Mouse (Mus musculus) forebrain, embryonic 13.5 days (tissue): Measurements from ENCODE around the gene Adh1. TPM values are rescaled to one million over a fixed set of nuclear protein-coding genes. Genes with fewer than 3 reads are reported as not detected.

Source experiments
- ATAC-seq: fragments of 200-750 bp; cut with Nextera tagmentation; 2 replicates; pipeline ENCODE4 v1.8.0; 2017
- H3K27ac ChIP-seq: fragments of 300-500 bp; sonication (generic); 2 replicates; pipeline ENCODE4 v1.5.1; 2015; ENCODE audit warnings: inconsistent platforms, mild to moderate bottlenecking, moderate library complexity
- H3K27me3 ChIP-seq: fragments of 300-500 bp; sonication (generic); 2 replicates; pipeline ENCODE4 v1.6.1; 2015; ENCODE audit warnings: mild to moderate bottlenecking, inconsistent platforms
- H3K36me3 ChIP-seq: fragments of 300-500 bp; sonication (generic); 2 replicates; pipeline ENCODE4 v1.6.1; 2015; ENCODE audit warnings: mild to moderate bottlenecking, inconsistent platforms; ENCODE audit not compliant: poor library complexity, severe bottlenecking
- H3K4me1 ChIP-seq: fragments of 300-500 bp; sonication (generic); 2 replicates; pipeline ENCODE4 v1.6.1; 2015; ENCODE audit warnings: inconsistent platforms
- H3K4me2 ChIP-seq: fragments of 300-500 bp; sonication (generic); 2 replicates; pipeline ENCODE4 v1.6.1; 2015; ENCODE audit warnings: inconsistent platforms, mild to moderate bottlenecking, moderate library complexity
- H3K4me3 ChIP-seq: fragments of 300-500 bp; sonication (generic); 2 replicates; pipeline ENCODE4 v1.5.1; 2015; ENCODE audit warnings: mild to moderate bottlenecking, inconsistent platforms
- H3K9ac ChIP-seq: fragments of 300-500 bp; sonication (generic); 2 replicates; pipeline ENCODE4 v1.6.1; 2015; ENCODE audit warnings: mild to moderate bottlenecking, inconsistent platforms
- H3K9me3 ChIP-seq: fragments of 300-500 bp; sonication (generic); replicated peaks from 2 replicates; pipeline ENCODE4 v1.6.1; 2016; ENCODE audit warnings: inconsistent platforms
- WGBS: fragments of 180-500 bp; shearing (Covaris S2); methylation state at CpG from one replicate; pipeline ENCODE4 v1.1.7; 2015; 5-methylcytosine and 5-hydroxymethylcytosine counted together
- polyA plus RNA-seq: library from polyadenylated mRNA; unstranded; fragments of >200 nt; fragmentation: Nextera tagmentation; extraction: Ambion mirVana; gene quantifications from 2 replicates; pipeline ENCODE4 v1.2.1, GENCODE M21; 2015

Adh1 gene
- polyA plus RNA-seq, 1 experiment from 2014 or later = 0.46 TPM

DNA sequence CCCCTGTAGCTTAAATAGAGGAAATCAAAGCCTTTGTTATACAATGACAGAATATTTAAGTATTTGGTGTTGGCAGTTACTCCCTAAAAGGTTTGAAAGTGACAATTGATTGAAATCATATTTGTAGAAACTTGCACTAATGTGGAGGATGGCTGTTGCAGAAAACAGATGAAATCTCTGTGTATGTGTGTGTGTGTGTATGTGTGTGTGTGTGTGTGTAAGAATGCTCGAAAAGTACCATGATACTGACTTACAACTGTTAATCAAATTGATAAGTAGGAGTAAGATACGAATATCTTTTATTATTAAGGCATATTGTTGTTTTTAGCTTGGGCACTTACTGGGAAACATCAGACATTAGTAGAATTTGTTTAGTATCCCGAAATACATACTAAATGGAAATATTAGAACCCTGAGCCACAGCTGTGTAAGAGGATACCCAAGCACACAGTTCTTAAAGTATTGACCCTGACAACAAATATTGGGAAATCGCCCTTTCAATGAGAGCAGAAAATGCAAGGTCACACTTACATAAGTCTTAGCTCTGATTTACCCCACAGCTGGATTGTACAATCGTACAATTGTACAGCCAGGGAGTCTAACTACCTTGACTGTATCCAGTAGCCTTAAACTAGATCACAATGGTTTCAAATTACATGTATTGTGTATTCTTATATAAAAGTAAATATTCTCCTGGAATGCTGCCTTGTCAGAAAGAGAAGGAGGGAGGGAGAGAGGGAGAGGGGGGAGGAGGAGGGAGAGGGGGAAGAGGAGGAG lies 2.6 kb downstream of the Adh1 start:
- no peak for ATAC-seq
- WGBS = 83% methylated on average over 5 of the region's 5 CpGs
- Histone ChIP-seq H3K9me3 (no peaks in the 10 kb centered on the region), H3K27me3 (no peaks in the 10 kb centered on the region), H3K4me1 (no peaks in the 10 kb centered on the region), H3K4me3 (no peak overlapping the region), H3K9ac (no peak overlapping the region), H3K27ac (no peak overlapping the region), H3K4me2 (no peak overlapping the region), H3K36me3 (no peaks in the 10 kb centered on the region)

DNA sequence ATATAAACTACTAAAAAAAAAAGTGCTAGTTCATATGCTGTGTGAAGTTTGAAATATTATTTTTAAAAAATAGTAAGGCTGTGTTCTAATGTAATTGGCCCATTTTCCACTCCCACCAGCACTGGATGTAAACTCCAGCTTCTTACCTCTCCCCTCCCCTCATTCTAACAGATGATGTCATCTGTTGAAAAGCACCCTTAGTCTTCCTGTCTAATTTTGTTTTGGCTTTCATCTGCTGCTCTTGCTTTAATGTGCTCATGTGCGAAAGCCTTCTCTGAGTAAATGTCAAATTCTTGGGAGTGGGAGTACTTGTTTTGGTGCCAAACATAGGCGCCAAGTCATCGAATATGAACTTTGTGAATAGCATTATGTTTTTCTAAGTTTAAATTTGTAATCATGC lies 3.9 kb downstream of the Adh1 start:
- H3K9ac ChIP-seq = no peak overlapping the region

DNA sequence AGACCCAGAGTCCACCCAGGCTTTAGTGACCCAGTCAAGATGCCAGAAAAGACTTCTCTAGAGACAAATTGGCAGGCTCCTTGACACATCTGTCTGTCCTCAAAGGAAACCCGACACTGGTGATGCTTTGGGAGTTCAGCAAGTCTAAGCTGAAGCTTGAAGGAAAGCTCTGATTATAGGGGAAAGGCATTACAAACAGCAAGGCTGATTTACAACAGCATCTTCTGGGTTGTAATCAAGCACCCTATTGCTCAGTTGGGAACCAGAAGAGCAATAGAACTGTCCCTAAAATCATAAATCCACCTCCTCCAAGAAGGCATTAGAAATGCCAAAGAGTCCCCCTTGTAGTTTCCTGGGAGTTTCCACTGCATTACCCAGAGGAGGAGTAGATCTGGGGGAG lies 9.7 kb downstream of the Adh1 start:
- Histone ChIP-seq H3K4me2 (no peak overlapping the region), H3K9me3 (no peaks in the 10 kb centered on the region), H3K27ac (no peak overlapping the region), H3K36me3 (no peaks in the 10 kb centered on the region), H3K9ac (no peak overlapping the region), H3K4me3 (no peak overlapping the region), H3K4me1 (no peaks in the 10 kb centered on the region), H3K27me3 (no peaks in the 10 kb centered on the region)
- ATAC-seq = no peak
- WGBS = 55% methylated on average over 1 of the region's 1 CpGs

More for the DNA sequence above, 3.9 kb downstream of the Adh1 start:
- H3K27me3 ChIP-seq = no peaks in the 10 kb centered on the region
- H3K9me3 ChIP-seq = no peaks in the 10 kb centered on the region
- H3K4me1 ChIP-seq = no peaks in the 10 kb centered on the region
- ATAC-seq = peak; percentile 72; the same call in 1 of the 2 replicates
- H3K27ac ChIP-seq = no peak overlapping the region
- H3K4me2 ChIP-seq = no peak overlapping the region
- WGBS = 72% methylated on average over 3 of the region's 3 CpGs
- no peak overlapping the region for H3K4me3 ChIP-seq
- H3K36me3 ChIP-seq = no peaks in the 10 kb centered on the region

DNA sequence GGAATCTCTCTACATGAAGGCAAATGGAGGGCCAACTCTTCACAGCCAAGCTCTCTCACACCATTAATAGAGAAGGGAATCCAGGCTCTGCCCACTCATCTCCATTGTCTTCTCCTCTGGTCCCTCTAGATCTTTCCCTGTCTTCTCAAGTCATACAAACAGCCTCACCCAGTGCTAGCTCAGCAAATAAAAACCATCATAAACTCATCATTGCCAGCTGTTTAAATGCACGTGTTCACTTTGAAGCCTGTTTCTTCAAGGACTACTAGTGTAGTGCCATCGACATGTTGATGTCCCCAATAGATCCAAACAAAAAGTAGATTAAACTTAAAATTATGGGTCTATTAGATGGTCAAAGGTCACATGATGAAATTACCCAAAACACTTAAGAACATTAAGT lies 10.5 kb downstream of the Adh1 start:
- Histone ChIP-seq H3K9ac (no peak overlapping the region), H3K9me3 (no peaks in the 10 kb centered on the region), H3K36me3 (no peaks in the 10 kb centered on the region), H3K4me1 (no peaks in the 10 kb centered on the region), H3K27ac (no peak overlapping the region), H3K4me3 (no peak overlapping the region), H3K27me3 (no peaks in the 10 kb centered on the region), H3K4me2 (no peak overlapping the region)
- no peak for ATAC-seq
- WGBS = 94% methylated on average over 2 of the region's 2 CpGs

DNA sequence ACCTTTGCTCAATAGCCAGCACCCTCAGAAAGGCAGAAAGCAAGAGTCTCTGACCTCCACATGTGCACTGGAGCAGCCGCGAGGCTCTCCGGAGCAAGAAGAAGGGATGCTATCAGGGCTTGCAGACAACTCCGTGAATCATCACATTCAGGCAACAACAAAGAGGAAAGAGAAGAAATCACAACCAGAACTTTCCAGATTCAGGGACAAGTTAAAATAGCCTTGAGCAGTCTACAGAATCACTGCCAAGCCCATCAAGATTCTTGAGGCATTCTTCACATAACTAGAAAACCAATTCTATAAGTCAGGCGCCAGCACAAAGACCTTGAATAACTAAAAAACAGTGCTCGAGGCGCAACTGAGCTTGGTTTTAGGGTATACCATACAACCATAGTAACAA lies 12.3 kb downstream of the Adh1 start:
- H3K27me3 ChIP-seq = no peaks in the 10 kb centered on the region
- no peaks in the 10 kb centered on the region for H3K36me3 ChIP-seq
- WGBS = 96% methylated on average over 7 of the region's 7 CpGs
- no peaks in the 10 kb centered on the region for H3K4me1 ChIP-seq
- no peak overlapping the region for H3K4me3 ChIP-seq
- no peaks in the 10 kb centered on the region for H3K9me3 ChIP-seq
- H3K9ac ChIP-seq = no peak overlapping the region
- no peak for ATAC-seq
- H3K27ac ChIP-seq = no peak overlapping the region
- no peak overlapping the region for H3K4me2 ChIP-seq

DNA sequence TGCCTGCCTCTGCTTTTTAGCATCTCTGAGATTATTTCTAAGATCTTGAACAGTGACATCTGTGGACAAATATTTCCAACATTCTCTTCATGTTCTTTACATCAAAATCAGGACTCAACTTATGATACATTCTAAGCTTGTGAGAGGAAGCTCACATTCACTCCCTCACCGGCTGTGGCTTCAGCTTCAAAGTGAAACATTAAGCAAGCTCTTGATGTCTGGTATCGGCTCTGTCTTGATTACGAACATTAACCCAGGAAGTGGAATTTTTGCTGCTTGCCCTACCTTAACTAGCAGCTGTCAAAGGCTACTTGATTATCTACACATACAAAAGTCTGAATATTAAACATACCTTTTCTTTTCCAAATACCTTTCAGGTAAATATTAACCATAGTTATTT lies 14.3 kb downstream of the Adh1 start:
- no peaks in the 10 kb centered on the region for H3K4me1 ChIP-seq
- H3K4me3 ChIP-seq = no peak overlapping the region
- no peak for ATAC-seq
- H3K4me2 ChIP-seq = no peak overlapping the region
- H3K27ac ChIP-seq = no peak overlapping the region
- no peaks in the 10 kb centered on the region for H3K27me3 ChIP-seq
- no peak overlapping the region for H3K9ac ChIP-seq
- 91% methylated on average over 3 of the region's 3 CpGs for WGBS
- no peaks in the 10 kb centered on the region for H3K36me3 ChIP-seq
- no peaks in the 10 kb centered on the region for H3K9me3 ChIP-seq

DNA sequence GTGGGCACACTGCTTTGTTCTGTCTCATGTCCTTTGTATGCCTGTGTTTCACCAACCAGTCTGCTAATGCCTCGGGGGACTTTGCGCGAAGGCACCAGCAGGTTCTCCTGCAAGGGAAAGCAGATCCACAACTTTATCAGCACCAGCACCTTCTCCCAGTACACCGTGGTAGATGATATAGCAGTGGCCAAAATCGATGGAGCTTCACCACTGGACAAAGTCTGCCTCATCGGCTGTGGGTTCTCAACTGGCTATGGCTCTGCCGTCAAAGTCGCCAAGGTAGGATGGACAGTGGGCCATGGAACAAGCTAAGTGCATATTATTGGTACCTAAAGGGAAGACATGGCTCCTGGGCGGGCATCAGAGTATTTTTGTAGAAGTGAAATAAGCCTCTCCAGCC lies 21.8 kb downstream of the Adh1 start:
- Histone ChIP-seq H3K4me1 (0 out of 2 replicates have a peak, but pooled peaks cover 4% of the 10 kb centered on the region), H3K36me3 (no peaks in the 10 kb centered on the region), H3K27ac (no peak overlapping the region), H3K27me3 (no peaks in the 10 kb centered on the region), H3K9ac (no peak overlapping the region), H3K4me3 (no peak overlapping the region), H3K4me2 (no peak overlapping the region), H3K9me3 (no peaks in the 10 kb centered on the region)
- 68% methylated on average over 9 of the region's 9 CpGs for WGBS
- no peak for ATAC-seq

DNA sequence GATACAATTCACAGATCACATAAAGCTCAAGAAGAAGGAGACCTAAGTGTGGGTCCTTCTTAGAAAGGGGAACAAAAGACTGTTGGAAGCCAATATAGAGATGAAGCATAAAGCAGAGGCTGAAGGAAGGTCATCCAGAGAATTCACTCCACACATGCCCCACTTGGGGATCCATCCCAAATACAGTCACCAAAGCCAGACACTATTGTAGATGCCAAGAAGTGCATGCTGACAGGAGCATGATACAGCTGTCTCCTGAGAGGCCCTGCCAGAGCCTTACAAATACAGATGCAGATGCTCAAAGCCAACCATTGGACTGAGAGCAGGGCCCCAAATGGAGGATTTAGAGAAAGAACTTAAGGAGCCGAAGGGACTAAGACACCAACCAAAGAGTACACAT lies 23.0 kb downstream of the Adh1 start:
- 94% methylated on average over 1 of the region's 1 CpGs for WGBS
- Histone ChIP-seq H3K4me3 (no peak overlapping the region), H3K4me1 (0 out of 2 replicates have a peak, but pooled peaks cover 4% of the 10 kb centered on the region), H3K9me3 (no peaks in the 10 kb centered on the region), H3K36me3 (no peaks in the 10 kb centered on the region), H3K9ac (no peak overlapping the region), H3K27me3 (no peaks in the 10 kb centered on the region), H3K4me2 (no peak overlapping the region), H3K27ac (no peak overlapping the region)
- ATAC-seq = no peak

DNA sequence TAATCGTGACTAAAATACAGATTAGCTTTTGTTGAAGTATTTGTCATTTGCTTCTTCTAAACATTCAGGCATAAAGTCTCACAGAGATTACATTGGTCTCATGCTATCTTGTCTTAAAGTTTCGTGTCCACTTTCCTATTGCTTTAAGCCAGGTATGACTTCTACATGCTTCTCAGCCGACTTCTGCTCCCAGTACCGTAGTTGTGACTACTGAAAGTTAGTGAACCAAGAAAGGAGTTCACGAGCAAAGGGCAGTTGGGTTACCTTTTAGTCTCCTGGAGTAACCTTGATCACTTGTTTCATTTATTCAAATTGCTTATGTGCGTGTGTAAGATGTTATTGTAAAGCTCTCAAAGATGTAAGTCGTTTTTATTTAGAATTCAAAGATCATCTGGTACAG lies 25.2 kb downstream of the Adh1 start:
- no peaks in the 10 kb centered on the region for H3K27me3 ChIP-seq
- no peak overlapping the region for H3K4me3 ChIP-seq
- H3K27ac ChIP-seq = no peak overlapping the region
- H3K9me3 ChIP-seq = no peaks in the 10 kb centered on the region
- WGBS = 86% methylated on average over 7 of the region's 7 CpGs
- no peaks in the 10 kb centered on the region for H3K36me3 ChIP-seq
- no peak for ATAC-seq
- no peak overlapping the region for H3K4me2 ChIP-seq
- H3K9ac ChIP-seq = no peak overlapping the region
- H3K4me1 ChIP-seq = 0 out of 2 replicates have a peak, but pooled peaks cover 4% of the 10 kb centered on the region

DNA sequence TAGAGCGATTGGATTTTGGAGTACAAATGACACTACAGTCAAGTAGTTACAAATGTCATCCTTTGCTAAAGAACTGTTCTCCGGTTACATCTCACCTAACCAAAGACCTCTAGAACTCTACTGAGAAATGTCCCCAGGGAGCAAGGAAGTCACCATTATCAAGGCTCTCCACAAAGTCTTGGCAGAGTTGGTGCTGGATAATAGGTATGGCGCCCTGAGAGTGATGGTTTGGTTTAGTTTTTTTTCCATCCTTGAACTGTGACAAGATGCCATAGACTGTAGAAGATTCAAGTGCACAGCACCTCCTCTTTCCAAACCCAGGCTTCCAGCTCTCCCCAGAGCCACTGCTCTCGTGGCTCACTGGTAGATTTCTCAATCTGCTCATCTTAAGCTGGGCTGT lies 26.9 kb downstream of the Adh1 start:
- Histone ChIP-seq H3K4me1 (no peaks in the 10 kb centered on the region), H3K36me3 (no peaks in the 10 kb centered on the region), H3K27me3 (no peaks in the 10 kb centered on the region), H3K9ac (no peak overlapping the region), H3K4me2 (no peak overlapping the region), H3K4me3 (no peak overlapping the region), H3K9me3 (no peaks in the 10 kb centered on the region), H3K27ac (no peak overlapping the region)
- 92% methylated on average over 4 of the region's 4 CpGs for WGBS
- no peak for ATAC-seq

DNA sequence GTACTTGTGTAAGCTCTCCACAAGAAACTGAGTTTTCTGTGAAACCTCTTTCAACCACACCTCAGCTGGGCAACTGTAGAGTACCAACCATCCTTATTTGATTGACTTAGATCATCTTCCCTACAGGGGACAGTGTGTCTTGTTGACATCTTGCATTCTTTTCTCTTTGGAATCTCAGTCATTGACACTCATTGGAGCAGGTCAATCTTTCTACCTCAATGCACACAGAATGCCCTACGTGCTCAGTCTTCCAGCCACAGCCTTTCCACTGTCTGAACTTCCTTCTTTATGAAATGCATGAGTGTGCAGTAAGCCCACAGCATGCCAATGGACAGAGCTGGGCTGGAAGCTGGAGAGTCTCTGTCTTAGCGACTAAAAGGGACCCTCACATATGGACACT lies 29.9 kb downstream of the Adh1 start:
- 63% methylated on average over 2 of the region's 2 CpGs for WGBS
- no peak overlapping the region for H3K9ac ChIP-seq
- no peak overlapping the region for H3K27ac ChIP-seq
- H3K27me3 ChIP-seq = no peaks in the 10 kb centered on the region
- no peaks in the 10 kb centered on the region for H3K9me3 ChIP-seq
- H3K4me1 ChIP-seq = no peaks in the 10 kb centered on the region
- H3K4me3 ChIP-seq = no peak overlapping the region
- H3K36me3 ChIP-seq = no peaks in the 10 kb centered on the region
- no peak for ATAC-seq
- no peak overlapping the region for H3K4me2 ChIP-seq

DNA sequence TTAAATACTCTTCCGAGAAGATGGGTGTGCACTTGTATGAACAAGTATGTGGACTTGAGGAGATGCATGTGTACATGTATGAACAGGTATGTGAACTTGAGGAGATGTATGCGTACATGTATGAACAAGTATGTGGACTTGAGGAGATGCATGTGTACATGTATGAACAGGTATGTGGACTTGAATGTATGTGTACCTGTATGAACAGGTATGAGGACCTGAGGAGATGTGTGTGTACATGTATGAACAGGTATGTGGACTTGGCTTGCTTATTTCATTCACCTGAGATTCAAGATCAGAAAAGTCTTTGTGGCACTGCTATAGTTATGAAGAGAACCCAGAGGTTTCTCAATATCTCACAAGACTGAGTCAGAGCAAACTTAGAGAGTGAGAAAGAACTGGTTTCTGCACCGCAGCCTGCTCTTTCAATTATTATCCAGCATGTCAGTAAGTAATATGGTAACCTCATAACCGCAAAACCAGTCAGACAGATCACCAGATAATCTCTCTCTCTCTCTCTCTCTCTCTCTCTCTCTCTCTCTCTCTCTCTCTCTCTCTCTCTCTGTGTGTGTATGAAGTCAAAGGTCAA lies 30.8 kb downstream of the Adh1 start:
- Histone ChIP-seq H3K27ac (no peak overlapping the region), H3K9me3 (no peaks in the 10 kb centered on the region), H3K4me1 (no peaks in the 10 kb centered on the region), H3K9ac (no peak overlapping the region), H3K36me3 (no peaks in the 10 kb centered on the region), H3K4me2 (no peak overlapping the region), H3K4me3 (no peak overlapping the region), H3K27me3 (no peaks in the 10 kb centered on the region)
- WGBS = 93% methylated on average over 4 of the region's 4 CpGs
- ATAC-seq = no peak
